Mouse (Mus musculus) forebrain, embryonic 11.5 days (tissue): Measurements from ENCODE around the gene Ten1. TPM values are rescaled to one million over a fixed set of nuclear protein-coding genes. Genes with fewer than 3 reads are reported as not detected.

ENCODE experiments used
- ATAC-seq: fragments of 200-750 bp; cut with Nextera tagmentation; replicated peaks from 2 replicates; pipeline ENCODE4 v1.8.0; 2017; ENCODE audit warnings: moderate TSS enrichment; ENCODE audit not compliant: low FRiP score
- DNase-seq: peaks from one replicate; pipeline ENCODE4 v3.0.0-alpha.2; 2017; ENCODE audit warnings: low spot score
- H3K27ac ChIP-seq: fragments of 300-500 bp; sonication (generic); 2 replicates; pipeline ENCODE4 v1.5.1; 2014; ENCODE audit warnings: low read depth, low read length
- H3K27me3 ChIP-seq: fragments of 300-500 bp; sonication (generic); 2 replicates; pipeline ENCODE4 v1.6.1; 2014; ENCODE audit warnings: mild to moderate bottlenecking, low read length, mixed read lengths; ENCODE audit not compliant: control insufficient read depth, insufficient read depth
- H3K36me3 ChIP-seq: fragments of 300-500 bp; sonication (generic); 2 replicates; pipeline ENCODE4 v1.6.1; 2014; ENCODE audit warnings: mild to moderate bottlenecking, low read length, moderate library complexity, mixed read lengths; ENCODE audit not compliant: control insufficient read depth, insufficient read depth
- H3K4me1 ChIP-seq: fragments of 300-500 bp; sonication (generic); replicated peaks from 2 replicates; pipeline ENCODE4 v1.6.1; 2014; ENCODE audit warnings: low read length, mixed read lengths; ENCODE audit not compliant: control insufficient read depth, insufficient read depth
- H3K4me2 ChIP-seq: fragments of 300-500 bp; sonication (generic); 2 replicates; pipeline ENCODE4 v1.6.1; 2014; ENCODE audit warnings: low read depth, mild to moderate bottlenecking, low read length, moderate library complexity, mixed read lengths; ENCODE audit not compliant: severe bottlenecking
- H3K4me3 ChIP-seq: fragments of 300-500 bp; sonication (generic); 2 replicates; pipeline ENCODE4 v1.5.1; 2014; ENCODE audit warnings: low read depth, low read length
- H3K9ac ChIP-seq: fragments of 300-500 bp; sonication (generic); 2 replicates; pipeline ENCODE4 v1.6.1; 2014; ENCODE audit warnings: low read length
- H3K9me3 ChIP-seq: fragments of 300-500 bp; sonication (generic); 2 replicates; pipeline ENCODE4 v1.6.1; 2016; ENCODE audit warnings: low read length, mixed read lengths; ENCODE audit not compliant: control insufficient read depth
- WGBS: fragments of 180-500 bp; shearing (Covaris S2); extraction: QIAGEN DNeasy Blood & Tissue Kit; methylation state at CpG from one replicate; pipeline ENCODE4 v1.1.7; 2014; 5-methylcytosine and 5-hydroxymethylcytosine counted together
- polyA plus RNA-seq: library from polyadenylated mRNA; unstranded; fragments of >200 nt; fragmentation: Nextera tagmentation; extraction: Ambion mirVana; gene quantifications from 2 replicates; pipeline ENCODE4 v1.2.1, GENCODE M21; 2014

Ten1 gene
- polyA plus RNA-seq, 1 experiment from 2014 or later = 48.5 TPM

- Histone ChIP-seq H3K36me3 (no peaks in the 10 kb centered on the region), H3K9me3 (no peaks in the 10 kb centered on the region), H3K27me3 (peaks cover 10% of the 10 kb centered on the region), H3K4me1 (peaks cover 2% of the 10 kb centered on the region; the same call in 1 of the 2 replicates), H3K27ac (no peak overlapping the region), H3K9ac (no peak overlapping the region), H3K4me2 (no peak overlapping the region), H3K4me3 (no peak overlapping the region)
- no peak for ATAC-seq
- DNase-seq = no peak
- WGBS = 89% methylated on average over 8 of the region's 8 CpGs
These were observed 36.2 kb downstream of the Ten1 start for GRCm38 (mm10) chr11:116234901-116235300.

- Histone ChIP-seq H3K9me3 (no peaks in the 10 kb centered on the region), H3K36me3 (no peaks in the 10 kb centered on the region), H3K4me1 (peaks cover 3% of the 10 kb centered on the region; the same call in 1 of the 2 replicates), H3K4me2 (0 out of 2 replicates have a peak within 1 kb of the TSS, but pooled peaks have one; percentile 15), H3K27me3 (peaks cover 7% of the 10 kb centered on the region), H3K4me3 (no peak within 1 kb of the TSS), H3K9ac (no peak within 1 kb of the TSS), H3K27ac (no peak within 1 kb of the TSS)
- DNase-seq = no peak
- WGBS = 12% methylated on average over 28 of the region's 31 CpGs
- no peak for ATAC-seq
These were observed 39.2 kb downstream of the Ten1 start, which contains the start of gene Evpl for GRCm38 (mm10) chr11:116237742-116238395. Gene Evpl (minus strand): TSS chr11:116238077.

- 14% methylated on average over 7 of the region's 7 CpGs for WGBS
- no peak overlapping the region for H3K27ac ChIP-seq
- H3K27me3 ChIP-seq = peaks cover 7% of the 10 kb centered on the region
- H3K9ac ChIP-seq = no peak overlapping the region
- no peak overlapping the region for H3K4me2 ChIP-seq
- peaks cover 3% of the 10 kb centered on the region; the same call in 1 of the 2 replicates for H3K4me1 ChIP-seq
- H3K36me3 ChIP-seq = no peaks in the 10 kb centered on the region
- no peaks in the 10 kb centered on the region for H3K9me3 ChIP-seq
- DNase-seq (no peak), ATAC-seq (no peak)
- no peak overlapping the region for H3K4me3 ChIP-seq
These were observed 41.1 kb downstream of the Ten1 start for GRCm38 (mm10) chr11:116239797-116240196.

GRCm38 (mm10) chr11:116241744-116242235 lies 43.1 kb downstream of the Ten1 start:
- H3K4me2 ChIP-seq = no peak overlapping the region
- DNase-seq = no peak
- no peaks in the 10 kb centered on the region; the same call in 1 of the 2 replicates for H3K36me3 ChIP-seq
- H3K27me3 ChIP-seq = peaks cover 7% of the 10 kb centered on the region
- no peak overlapping the region for H3K4me3 ChIP-seq
- ATAC-seq = no peak
- peaks cover 3% of the 10 kb centered on the region; the same call in 1 of the 2 replicates for H3K4me1 ChIP-seq
- 56% methylated on average over 12 of the region's 12 CpGs for WGBS
- H3K9me3 ChIP-seq = no peaks in the 10 kb centered on the region
- H3K9ac ChIP-seq = no peak overlapping the region
- H3K27ac ChIP-seq = no peak overlapping the region

GRCm38 (mm10) chr11:116244580-116244979 lies 45.9 kb downstream of the Ten1 start:
- Histone ChIP-seq H3K9me3 (no peaks in the 10 kb centered on the region), H3K36me3 (peaks cover 11% of the 10 kb centered on the region; the same call in 1 of the 2 replicates), H3K27ac (no peak overlapping the region), H3K4me1 (peaks cover 2% of the 10 kb centered on the region; the same call in 1 of the 2 replicates), H3K4me3 (no peak overlapping the region), H3K27me3 (no peaks in the 10 kb centered on the region), H3K9ac (no peak overlapping the region), H3K4me2 (no peak overlapping the region)
- ATAC-seq (no peak), DNase-seq (no peak)
- WGBS = 95% methylated on average over 8 of the region's 8 CpGs

- Histone ChIP-seq H3K4me2 (no peak overlapping the region), H3K27me3 (no peaks in the 10 kb centered on the region), H3K36me3 (peaks cover 11% of the 10 kb centered on the region; the same call in 1 of the 2 replicates), H3K4me1 (0 out of 2 replicates have a peak, but pooled peaks cover 2% of the 10 kb centered on the region), H3K9me3 (no peaks in the 10 kb centered on the region), H3K4me3 (no peak overlapping the region), H3K27ac (no peak overlapping the region), H3K9ac (no peak overlapping the region)
- DNase-seq (no peak), ATAC-seq (no peak)
- WGBS = 82% methylated on average over 6 of the region's 6 CpGs
These were observed 47.0 kb downstream of the Ten1 start for GRCm38 (mm10) chr11:116245616-116246015.

GRCm38 (mm10) chr11:116247502-116248222 lies 49.0 kb downstream of the Ten1 start:
- 84% methylated on average over 14 of the region's 14 CpGs for WGBS
- DNase-seq (no peak), ATAC-seq (no peak)
- Histone ChIP-seq H3K4me1 (no peaks in the 10 kb centered on the region), H3K9ac (no peak overlapping the region), H3K27me3 (no peaks in the 10 kb centered on the region), H3K9me3 (no peaks in the 10 kb centered on the region), H3K27ac (no peak overlapping the region), H3K4me3 (no peak overlapping the region), H3K4me2 (no peak overlapping the region), H3K36me3 (peaks cover 11% of the 10 kb centered on the region)

- H3K9ac ChIP-seq = no peak overlapping the region
- H3K27ac ChIP-seq = no peak overlapping the region
- no peak overlapping the region for H3K4me2 ChIP-seq
- peaks cover 11% of the 10 kb centered on the region for H3K36me3 ChIP-seq
- no peak for DNase-seq
- no peaks in the 10 kb centered on the region for H3K4me1 ChIP-seq
- no peak for ATAC-seq
- H3K27me3 ChIP-seq = no peaks in the 10 kb centered on the region
- no peak overlapping the region for H3K4me3 ChIP-seq
- 91% methylated on average over 8 of the region's 8 CpGs for WGBS
- H3K9me3 ChIP-seq = no peaks in the 10 kb centered on the region
These were observed 52.2 kb downstream of the Ten1 start for GRCm38 (mm10) chr11:116250898-116251297.
